Mouse (Mus musculus): ENCODE data around the gene Ubap1.

Gene Ubap1

DNA sequence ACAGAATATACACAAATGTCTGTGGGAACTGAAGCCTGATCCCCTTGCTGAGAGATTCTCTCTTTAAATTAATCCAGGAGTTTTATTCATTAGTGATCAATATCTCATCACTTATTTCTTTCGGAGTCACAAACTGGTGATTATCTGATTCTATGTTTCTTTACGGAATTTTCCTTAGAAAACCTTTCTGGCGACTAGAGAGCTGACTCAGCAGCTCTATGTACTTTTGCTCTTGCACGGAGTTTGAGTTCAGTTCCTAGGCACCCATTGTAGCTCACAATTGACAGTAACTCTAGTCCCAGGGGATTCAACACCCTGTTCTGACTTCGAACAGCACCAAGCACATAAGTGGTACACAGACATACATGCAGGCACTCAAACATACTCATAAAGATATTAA lies 90.1 kb downstream of the Ubap1 start:
- DNase-seq (ENCODE audit: low spot score), result no peak
